Mouse (Mus musculus): ENCODE data around the gene Ip6k3.

Gene Ip6k3

DNA sequence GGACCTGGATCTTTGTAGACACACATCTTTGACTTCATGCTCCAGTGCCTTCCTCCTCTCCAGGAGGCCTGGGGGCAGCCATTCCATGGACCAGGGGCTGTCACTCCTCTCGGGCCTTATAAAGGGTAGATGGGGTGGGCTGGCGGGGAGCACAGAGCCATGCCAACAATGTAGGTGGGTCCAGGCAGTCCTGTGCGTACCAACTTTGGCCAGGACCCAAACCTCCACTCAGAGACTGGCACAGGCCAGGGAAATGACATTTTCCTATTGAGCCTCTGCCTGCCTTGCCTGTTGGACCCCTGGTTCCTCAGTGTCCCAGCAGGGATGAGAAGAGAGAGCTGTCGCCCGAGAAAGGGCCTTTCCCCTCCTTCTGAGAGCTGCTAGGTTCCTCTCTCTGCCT lies 14.8 kb upstream of the Ip6k3 start:
- DNase-seq (ENCODE audit: low spot score) = no peak

DNA sequence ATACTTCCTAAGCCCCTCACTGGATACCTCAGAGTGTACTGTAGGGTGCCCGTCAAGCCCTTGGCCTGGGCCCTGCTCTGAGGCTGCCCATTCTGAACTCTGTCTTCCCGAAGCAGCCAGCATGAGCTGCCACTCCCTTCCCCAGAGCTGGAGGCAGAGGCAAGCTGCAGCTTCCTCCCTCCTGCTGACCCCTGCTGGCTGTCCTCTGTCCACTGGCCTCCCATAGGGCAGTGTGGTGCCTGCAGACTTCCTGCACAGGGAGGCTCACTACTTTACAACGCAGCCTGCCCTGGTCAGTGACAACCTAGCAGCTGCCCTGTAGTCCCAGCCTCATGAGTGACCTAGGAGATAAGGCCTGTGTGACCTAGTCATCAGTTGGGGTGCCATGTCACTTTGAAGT lies 14.1 kb upstream of the Ip6k3 start:
- no peak for DNase-seq (ENCODE audit: low spot score)

GRCm38 (mm10) chr17:27179681-27180280 lies 12.2 kb upstream of the Ip6k3 start:
- DNase-seq (ENCODE audit: low spot score) = no peak

DNA sequence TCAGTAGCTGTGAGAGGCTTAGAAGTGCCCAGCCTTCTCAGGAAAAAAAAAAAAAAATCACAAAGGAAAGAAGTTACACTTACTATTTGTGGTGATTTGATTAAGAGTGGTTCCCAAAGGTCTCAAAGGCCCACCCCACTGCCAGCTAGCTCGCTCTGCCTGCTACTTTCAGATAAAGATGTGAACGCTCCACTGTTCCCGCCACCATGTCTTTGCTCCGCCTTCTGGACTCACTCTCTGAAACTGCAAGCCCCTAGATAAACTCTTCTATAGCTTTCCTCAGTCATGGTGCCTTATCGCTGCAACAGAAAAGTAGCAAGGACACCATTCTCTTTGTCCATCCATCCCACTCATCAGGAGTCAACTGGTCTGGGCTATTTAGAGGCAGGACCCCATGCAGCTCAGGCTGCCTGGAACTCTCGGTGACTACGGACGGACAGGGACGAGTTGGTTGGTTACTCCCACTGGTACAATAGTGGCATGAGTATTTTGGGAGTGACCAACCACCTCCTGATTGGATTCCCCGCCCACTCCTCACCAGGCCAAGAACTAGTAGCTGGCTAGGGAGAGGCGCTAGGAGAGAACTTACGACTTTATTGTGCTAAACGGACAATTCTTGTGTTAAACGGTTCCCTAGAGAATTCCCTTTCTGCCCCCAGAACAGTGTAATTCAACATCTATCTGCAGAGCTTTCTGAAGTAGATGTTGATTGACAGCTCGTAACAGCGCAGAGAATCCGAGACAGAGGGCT lies 11.0 kb upstream of the Ip6k3 start:
- no peak for DNase-seq (ENCODE audit: low spot score)

- no peak for DNase-seq (ENCODE audit: low spot score)
These were observed 10.4 kb upstream of the Ip6k3 start for GRCm38 (mm10) chr17:27178019-27178418.

GRCm38 (mm10) chr17:27176754-27177153 lies 9.2 kb upstream of the Ip6k3 start:
- DNase-seq (ENCODE audit: low spot score) = no peak

- no peak for DNase-seq (ENCODE audit: low spot score)
These were observed 8.7 kb upstream of the Ip6k3 start for GRCm38 (mm10) chr17:27176287-27176686.

DNA sequence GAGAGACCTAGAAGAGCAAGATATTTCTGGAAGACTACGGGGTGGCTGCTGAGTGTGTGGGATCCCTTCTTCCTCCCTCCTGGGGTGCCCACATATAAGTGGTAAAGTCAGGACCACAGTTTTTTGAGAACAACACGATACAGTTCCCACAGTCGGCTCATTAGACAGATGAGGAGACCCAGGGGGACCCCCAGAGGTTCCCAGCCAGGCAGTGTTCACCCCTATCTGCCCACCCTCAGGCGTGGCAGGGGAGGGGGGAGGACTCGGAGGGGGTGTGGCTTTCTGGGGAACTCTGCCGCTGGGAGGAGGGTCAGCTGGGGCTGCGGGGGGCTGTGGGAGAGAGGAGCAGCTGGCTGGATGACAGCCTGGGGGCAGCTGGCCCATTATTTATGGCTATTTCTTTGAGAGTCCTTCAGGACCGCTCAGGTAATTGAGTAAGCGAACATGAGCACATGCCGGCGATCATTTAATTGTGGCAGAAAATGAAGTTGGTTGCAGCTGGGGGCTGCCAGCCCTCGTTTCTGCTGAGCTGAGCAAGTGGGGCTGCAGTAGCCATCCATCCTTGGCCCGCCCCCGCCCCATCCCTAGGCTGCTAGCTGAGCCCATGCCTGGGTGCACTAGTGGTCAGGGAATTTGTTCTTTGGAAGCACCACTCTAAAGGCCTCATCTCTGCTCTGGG lies 7.7 kb upstream of the Ip6k3 start:
- no peak for DNase-seq (ENCODE audit: low spot score)

DNA sequence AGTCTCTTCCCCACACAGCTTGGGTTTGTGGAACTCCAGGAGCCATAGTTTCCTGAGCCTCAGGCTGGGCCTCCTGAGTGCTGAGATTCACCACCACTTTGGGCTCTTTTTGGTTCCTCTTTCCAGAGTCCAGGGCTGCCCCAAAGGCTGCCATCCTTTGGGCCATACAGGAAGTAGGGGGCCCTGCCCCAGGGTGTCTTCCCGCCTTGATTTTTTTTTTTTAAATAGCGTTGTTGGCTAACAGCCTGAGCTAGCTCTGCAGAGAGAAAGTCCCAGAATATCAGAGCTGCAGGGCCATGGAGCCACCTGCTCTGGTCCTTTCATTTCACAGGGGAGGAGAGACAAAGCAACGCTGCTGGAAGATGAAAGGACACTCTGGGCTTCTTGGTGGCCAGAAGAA lies 6.1 kb upstream of the Ip6k3 start:
- no peak for DNase-seq (ENCODE audit: low spot score)

GRCm38 (mm10) chr17:27172459-27172858 lies 4.9 kb upstream of the Ip6k3 start:
- no peak for DNase-seq (ENCODE audit: low spot score)

DNA sequence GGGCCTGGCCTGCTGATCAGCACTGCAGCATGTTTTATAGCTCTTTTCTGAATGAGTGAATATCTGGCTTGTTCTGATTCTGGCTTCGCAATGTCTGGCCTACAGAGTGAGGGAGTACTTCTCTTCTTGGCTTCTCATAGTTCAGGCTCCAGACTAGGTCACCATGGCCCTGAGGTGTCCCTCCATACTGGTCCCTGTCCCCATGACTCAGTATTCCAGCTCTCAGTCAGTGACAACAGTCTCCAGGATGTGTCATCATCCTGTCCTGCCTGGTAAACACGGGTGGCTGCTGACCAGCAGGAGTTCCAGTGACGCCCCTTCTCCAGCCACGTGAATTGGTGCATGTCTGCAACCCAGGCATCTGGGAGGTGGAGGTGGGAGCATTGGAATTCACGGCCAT lies 3.5 kb upstream of the Ip6k3 start:
- no peak for DNase-seq (ENCODE audit: low spot score)

DNA sequence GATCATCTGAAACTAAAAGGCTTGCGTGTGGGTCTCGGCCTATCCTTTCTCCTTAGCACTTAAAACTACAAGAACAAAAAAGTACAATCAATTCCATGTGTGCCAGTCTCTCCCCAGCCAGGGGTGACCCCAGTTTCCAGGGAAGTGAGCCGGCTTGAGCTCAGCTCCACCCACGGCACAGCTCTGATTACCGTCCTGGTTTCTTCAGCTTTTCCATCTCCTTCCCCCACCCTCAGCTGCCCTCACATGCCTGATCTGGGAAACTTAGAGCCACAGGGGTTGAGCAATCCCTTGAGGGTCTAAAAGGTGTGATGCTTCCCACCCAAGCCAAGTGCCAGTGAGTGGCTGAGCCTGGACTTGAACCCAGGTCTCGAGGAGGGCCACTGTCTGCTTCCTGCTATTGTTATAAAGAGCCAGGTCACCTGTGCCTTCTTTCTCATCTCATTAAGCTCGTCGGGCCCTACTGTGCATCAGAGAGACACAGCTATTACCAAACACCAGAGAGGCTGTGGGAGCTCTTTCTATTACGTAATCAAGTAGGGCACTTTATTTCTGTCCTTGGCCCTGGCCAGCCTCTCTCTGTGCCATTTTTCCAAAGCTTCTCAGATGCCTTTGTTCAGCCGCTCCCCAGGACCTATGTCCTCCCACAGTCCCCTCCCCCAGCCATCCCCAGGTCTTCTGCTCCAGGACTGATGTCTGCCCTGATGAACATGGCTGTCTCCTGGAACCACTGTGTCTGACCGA lies 2.5 kb upstream of the Ip6k3 start:
- no peak for DNase-seq (ENCODE audit: low spot score)

DNA sequence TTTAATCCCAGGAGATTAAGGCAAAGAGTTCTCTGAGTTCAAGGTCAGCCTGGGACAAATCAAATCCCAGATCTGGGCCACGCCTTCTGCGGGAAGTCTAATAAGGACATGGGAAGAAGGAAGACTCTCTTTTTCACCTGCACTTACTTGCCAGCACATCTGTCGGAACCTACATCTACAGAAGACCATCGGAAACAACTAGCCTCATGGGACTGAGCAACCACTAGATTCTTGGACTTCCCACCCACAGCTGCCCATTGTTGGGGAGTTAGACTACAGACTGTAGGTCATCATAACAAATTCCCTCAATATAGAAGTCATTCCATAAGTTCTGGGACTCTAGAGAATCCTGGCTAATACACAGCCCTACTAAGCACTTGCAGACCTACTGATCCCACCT lies 974 bp upstream of the Ip6k3 start:
- DNase-seq (ENCODE audit: low spot score) = no peak

DNA sequence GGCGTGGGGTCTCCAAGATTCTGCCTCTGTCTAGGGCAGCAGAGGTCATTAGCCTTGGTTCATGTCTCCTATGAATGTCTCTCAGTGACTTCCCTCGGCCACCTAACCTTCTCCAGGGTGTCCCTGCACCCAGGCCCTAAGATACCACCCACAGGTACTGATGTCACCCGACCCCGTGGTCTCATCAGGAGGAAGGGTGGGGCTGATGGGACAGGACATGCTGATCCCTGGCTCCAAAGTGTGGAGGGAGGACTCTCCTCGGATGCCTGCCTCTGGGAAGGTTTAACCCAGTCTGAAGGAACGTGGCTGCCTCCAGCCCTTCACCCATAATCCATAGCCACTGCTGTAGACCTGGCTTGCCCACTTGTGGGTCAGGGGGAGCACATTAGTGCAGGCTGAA lies 694 bp downstream of the Ip6k3 start:
- no peak for DNase-seq (ENCODE audit: low spot score)

DNA sequence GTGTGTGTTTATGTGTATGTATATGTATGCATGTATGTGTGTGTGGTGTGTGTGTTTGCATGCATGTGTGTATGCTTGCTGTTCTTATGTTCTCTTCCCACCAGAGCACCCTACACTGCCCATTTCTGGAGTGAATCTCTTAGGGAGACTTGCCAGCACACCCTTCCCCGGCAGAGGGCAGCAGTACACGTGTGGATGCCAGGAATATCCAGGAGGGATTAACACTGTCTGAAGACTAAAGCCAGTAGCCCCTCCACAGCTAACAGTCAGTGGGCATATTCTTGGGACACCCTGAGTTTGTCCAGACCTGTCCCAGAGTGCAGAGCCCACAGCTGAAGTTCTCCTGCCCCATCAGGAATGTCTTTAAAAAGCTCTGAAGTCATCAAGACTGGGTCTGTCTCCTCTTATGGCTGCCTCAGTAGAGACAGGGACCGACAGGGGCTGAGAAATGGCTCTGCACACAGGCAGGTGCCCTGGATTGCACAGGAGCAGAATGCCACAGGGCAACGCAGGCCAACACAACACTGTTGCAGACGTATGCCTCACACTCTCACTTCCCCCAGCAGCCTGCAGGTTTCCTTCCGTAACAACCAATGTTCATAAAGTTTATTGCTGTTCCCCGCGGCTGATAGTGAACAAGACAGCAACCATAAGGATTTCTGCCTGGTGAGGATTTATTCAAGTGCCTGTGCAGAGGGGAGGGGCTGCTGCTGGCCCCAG lies 2.4 kb downstream of the Ip6k3 start:
- no peak for DNase-seq (ENCODE audit: low spot score)

DNA sequence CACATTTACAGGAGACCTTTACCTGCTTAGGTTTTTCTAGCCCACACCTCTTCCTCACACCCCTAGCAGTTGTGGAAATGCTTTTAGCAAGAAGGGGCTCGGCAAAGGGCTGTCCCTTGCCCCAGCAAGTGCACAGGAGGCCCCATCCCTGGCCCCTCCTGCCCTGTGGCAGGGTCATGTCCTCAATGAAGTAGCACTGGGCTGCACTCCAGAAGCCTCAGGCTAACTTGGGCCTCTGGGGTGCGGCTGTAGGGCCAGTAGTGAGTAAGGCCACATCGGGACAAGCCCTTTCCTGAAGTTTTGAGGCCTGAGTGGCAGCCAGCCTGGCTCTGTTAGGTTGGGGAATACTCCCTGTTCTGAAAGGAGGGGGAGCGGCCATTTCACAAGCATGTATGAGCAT lies 6.7 kb downstream of the Ip6k3 start:
- DNase-seq (ENCODE audit: low spot score) = no peak

DNA sequence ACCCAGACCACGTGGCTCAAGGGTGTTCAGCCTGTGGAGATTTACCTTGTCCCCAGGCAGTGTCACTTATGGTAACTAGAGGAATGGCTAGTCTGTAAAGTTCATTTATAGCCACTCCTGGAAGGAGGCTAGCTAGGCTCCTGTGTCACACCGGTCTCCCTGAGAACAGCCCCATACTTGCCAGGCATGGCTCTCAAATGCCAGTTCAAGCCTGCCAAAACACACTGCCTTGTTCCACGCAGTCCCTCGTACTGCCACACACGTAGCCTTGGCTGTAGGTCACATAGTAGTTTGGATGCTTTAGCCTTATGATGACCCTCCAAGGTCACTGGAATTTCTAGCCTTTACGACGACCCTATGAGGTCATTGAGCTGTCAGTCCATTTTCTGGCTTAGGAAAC lies 8.4 kb downstream of the Ip6k3 start:
- DNase-seq (ENCODE audit: low spot score) = no peak

- DNase-seq (ENCODE audit: low spot score) = no peak
These were observed 9.2 kb downstream of the Ip6k3 start for GRCm38 (mm10) chr17:27158439-27158838.

- no peak for DNase-seq (ENCODE audit: low spot score)
These were observed 11.8 kb downstream of the Ip6k3 start for GRCm38 (mm10) chr17:27155752-27156151.

DNA sequence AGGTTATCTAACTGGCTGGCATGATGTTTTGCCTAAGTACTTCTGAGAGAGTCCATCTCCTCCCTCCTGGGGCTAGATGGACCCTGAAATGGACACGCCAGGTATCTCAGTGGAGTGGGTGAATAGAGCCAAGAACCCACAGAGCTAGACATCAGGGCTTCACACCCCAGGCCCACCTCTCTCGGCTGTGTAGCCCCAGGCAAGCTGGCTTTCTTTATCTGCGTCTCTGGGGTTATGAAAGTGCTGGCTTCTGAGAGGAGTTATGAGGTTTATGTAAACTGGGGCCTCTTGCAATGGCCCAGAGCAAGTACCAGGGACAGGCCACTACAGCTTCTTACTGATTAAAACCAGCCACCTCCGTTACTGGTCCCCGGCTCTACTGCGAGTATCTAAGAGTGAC lies 12.7 kb downstream of the Ip6k3 start:
- no peak for DNase-seq (ENCODE audit: low spot score)

- DNase-seq (ENCODE audit: low spot score) = no peak
These were observed 13.3 kb downstream of the Ip6k3 start for GRCm38 (mm10) chr17:27154256-27154655.

- DNase-seq (ENCODE audit: low spot score) = no peak
These were observed 13.8 kb downstream of the Ip6k3 start for GRCm38 (mm10) chr17:27153773-27154193.
